In the genomic region with DNA sequence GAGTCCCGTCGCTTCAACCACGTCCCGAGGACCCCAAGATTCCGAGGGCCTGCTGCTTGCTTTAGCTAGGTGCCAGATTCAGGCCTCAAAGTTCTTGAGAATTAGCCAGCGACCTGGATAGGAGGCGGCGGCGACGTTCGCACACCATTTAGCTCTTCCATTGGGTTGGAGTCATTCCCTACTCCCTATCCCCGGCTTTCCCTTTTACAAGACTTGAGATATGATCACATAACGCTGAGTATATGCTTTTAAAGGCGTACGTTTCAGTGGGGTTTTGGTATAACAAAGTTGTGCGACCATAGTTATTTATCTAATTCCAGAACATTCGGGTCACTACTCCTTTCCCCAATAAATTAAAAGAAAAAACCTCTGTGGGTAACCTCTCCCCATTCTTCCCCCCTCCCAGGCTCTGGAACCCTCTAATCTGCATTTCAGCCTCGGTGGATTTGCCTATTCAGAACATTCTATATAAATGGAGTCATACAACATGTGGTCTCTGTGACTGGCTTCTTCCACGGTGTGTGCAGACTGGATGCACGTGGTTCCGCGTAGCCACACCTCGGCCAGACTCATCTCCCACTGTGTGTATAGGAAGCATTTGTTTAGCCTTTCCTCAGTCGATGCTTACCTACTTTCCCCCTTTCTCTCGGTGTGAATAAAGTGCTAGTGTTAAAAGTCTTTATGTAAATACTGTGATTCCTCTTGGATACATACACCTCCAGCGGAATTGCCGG, we compare ENCODE assay signal across 8 mouse cellular contexts. TPM values are rescaled to one million over a fixed set of nuclear protein-coding genes. Genes with fewer than 3 reads are reported as not detected.
DNase-seq lines count a peak whose midpoint lies in the region; ATAC-seq and TF ChIP-seq lines count a peak whose summit lies in the region.

A gene (minus strand): TSS at position 351 of the 734 bp plus-strand sequence.

- no peaks in the 10 kb centered on the region for H3K9me3 ChIP-seq in kidney, embryonic 15.5 days (replicated peaks)
- no peaks in the 10 kb centered on the region for H3K9me3 ChIP-seq in intestine, postnatal 0 days (ENCODE audit: control insufficient read depth)
- no peaks in the 10 kb centered on the region for H3K9me3 ChIP-seq in midbrain, embryonic 12.5 days

- POLR2A ChIA-PET in Patski (lab: Charles Lee), result no interaction called here

- peak within 1 kb of the TSS; percentile 79 for H3K27ac ChIP-seq in kidney, embryonic 15.5 days
- peak within 1 kb of the TSS; percentile 88 for H3K27ac ChIP-seq in embryonic fibroblast, embryonic 13.5 days (ENCODE audit: insufficient read depth, low read length)
- peak within 1 kb of the TSS; percentile 54 for H3K27ac ChIP-seq in intestine, postnatal 0 days (ENCODE audit: low read depth, low read length)
- H3K27ac ChIP-seq in midbrain, embryonic 12.5 days (replicated peaks), result peak within 1 kb of the TSS; percentile 85

- ATAC-seq in kidney, embryonic 15.5 days (replicated peaks; ENCODE audit: low FRiP score), result no peak
- no peak for ATAC-seq in Patski
- ATAC-seq in intestine, postnatal 0 days, result no peak
- peak; percentile 7; the same call in 1 of the 2 replicates for ATAC-seq in midbrain, embryonic 12.5 days (ENCODE audit: low FRiP score, low read depth)

- in situ Hi-C loops in Patski (cut with MboI; ENCODE audit: low pct_unique_long_range_greater_than_20kb), result no loop called here

- H3K27me3 ChIP-seq in kidney, embryonic 15.5 days, result peaks cover 24% of the 10 kb centered on the region
- H3K27me3 ChIP-seq in Patski, result no peaks in the 10 kb centered on the region
- 0 out of 2 replicates have a peak, but pooled peaks cover 3% of the 10 kb centered on the region for H3K27me3 ChIP-seq in intestine, postnatal 0 days (replicated peaks; ENCODE audit: control insufficient read depth, insufficient read depth, low read length)
- H3K27me3 ChIP-seq in midbrain, embryonic 12.5 days, result peaks cover 25% of the 10 kb centered on the region

- TF ChIP-seq POLR2A in embryonic fibroblast, embryonic 13.5 days (IDR thresholded peaks at IDR 0.05; ENCODE audit: low read depth, low read length), result peak; percentile 19; the same call in 1 of the 2 replicates

- H3K4me2 ChIP-seq in kidney, embryonic 15.5 days, result peak within 1 kb of the TSS; percentile 93
- H3K4me2 ChIP-seq in intestine, postnatal 0 days (replicated peaks; ENCODE audit: low read depth), result peak within 1 kb of the TSS; percentile 95
- H3K4me2 ChIP-seq in midbrain, embryonic 12.5 days (replicated peaks), result peak within 1 kb of the TSS; percentile 80

- peak within 1 kb of the TSS; percentile 83 for H3K4me3 ChIP-seq in kidney, embryonic 15.5 days (replicated peaks)
- H3K4me3 ChIP-seq in embryonic fibroblast, embryonic 13.5 days (ENCODE audit: insufficient read depth, low read length), result peak within 1 kb of the TSS; percentile 62
- H3K4me3 ChIP-seq in intestine, postnatal 0 days (ENCODE audit: low read depth, low read length), result peak within 1 kb of the TSS; percentile 68
- peak within 1 kb of the TSS; percentile 76 for H3K4me3 ChIP-seq in midbrain, embryonic 12.5 days

- H3K9ac ChIP-seq in kidney, embryonic 15.5 days, result peak within 1 kb of the TSS; percentile 77
- H3K9ac ChIP-seq in intestine, postnatal 0 days (ENCODE audit: low read depth, low read length), result peak within 1 kb of the TSS; percentile 62
- peak within 1 kb of the TSS; percentile 82 for H3K9ac ChIP-seq in midbrain, embryonic 12.5 days (replicated peaks)

- TF ChIP-seq CTCF in Patski (IDR thresholded peaks at IDR 0.05), result no peak
- no peak for TF ChIP-seq CTCF in embryonic fibroblast, embryonic 13.5 days (IDR thresholded peaks at IDR 0.05; ENCODE audit: borderline replicate concordance, insufficient read depth, low read length)
- TF ChIP-seq CTCF in intestine, postnatal 0 days (IDR thresholded peaks at IDR 0.05; ENCODE audit: low read depth), result no peak

- 18% methylated on average over 27 of the region's 27 CpGs for WGBS in kidney, embryonic 15.5 days
- 12% methylated on average over 27 of the region's 27 CpGs for WGBS in intestine, postnatal 0 days
- 18% methylated on average over 27 of the region's 27 CpGs for WGBS in midbrain, embryonic 12.5 days

- no peak for DNase-seq in kidney, adult 9 months
- DNase-seq in Patski (ENCODE audit: low read depth, low spot score), result no peak
- DNase-seq in adipocyte (ENCODE audit: low spot score), result no peak
- no peak for DNase-seq in urinary bladder, postnatal 25 days (ENCODE audit: low spot score)

- H3K36me3 ChIP-seq in kidney, embryonic 15.5 days, result no peaks in the 10 kb centered on the region
- no peaks in the 10 kb centered on the region for H3K36me3 ChIP-seq in intestine, postnatal 0 days (ENCODE audit: control insufficient read depth, insufficient read depth)
- H3K36me3 ChIP-seq in midbrain, embryonic 12.5 days, result no peaks in the 10 kb centered on the region

- H3K4me1 ChIP-seq in kidney, embryonic 15.5 days, result peaks cover 33% of the 10 kb centered on the region
- H3K4me1 ChIP-seq in embryonic fibroblast, embryonic 13.5 days (ENCODE audit: control insufficient read depth, insufficient read depth, low read length), result peaks cover 3% of the 10 kb centered on the region; the same call in 1 of the 2 replicates
- H3K4me1 ChIP-seq in intestine, postnatal 0 days (replicated peaks; ENCODE audit: control insufficient read depth, insufficient read depth, low read length), result no peaks in the 10 kb centered on the region
- H3K4me1 ChIP-seq in midbrain, embryonic 12.5 days, result peaks cover 34% of the 10 kb centered on the region

- CTCF ChIA-PET in Patski (lab: Charles Lee), result interaction anchor here (0.9 kb wide), 1 partner anchor 11 kb away, joined by 3 read pairs; no protein-coding TSS in a partner anchor

RNA-seq across cellular contexts. Expression of the gene that starts here (rescaled TPM):
- 10.6 and 11.4 TPM in 2 replicates for polyA plus RNA-seq in kidney, embryonic 15.5 days (2015; fragmentation: Nextera tagmentation; extraction: Ambion mirVana)
- 38.2 TPM for polyA plus RNA-seq in Patski (2021)
- polyA plus RNA-seq in embryonic fibroblast, embryonic 13.5 days (2011; ENCODE audit: insufficient read length, low read depth, missing spikeins), result 29.5 and 35.3 TPM in 2 replicates
- polyA plus RNA-seq in intestine, postnatal 0 days (2015; fragmentation: Nextera tagmentation; extraction: Ambion mirVana), result 7.6 and 9.5 TPM in 2 replicates
- polyA plus RNA-seq in midbrain, embryonic 12.5 days (2016; fragmentation: Nextera tagmentation; extraction: Ambion mirVana), result 24.7 and 25.5 TPM in 2 replicates
